Mouse (Mus musculus): ENCODE measurements around the gene Ifi44. TPM values are rescaled to one million over a fixed set of nuclear protein-coding genes. Genes with fewer than 3 reads are reported as not detected.

Ifi44 gene
- 0.36 and 0.92 TPM in 2 replicates for polyA plus RNA-seq (2014; fragmentation: Nextera tagmentation; extraction: Ambion mirVana)

- Histone ChIP-seq H3K4me3 (ENCODE audit: low read depth, low read length) (no peak within 1 kb of the TSS), H3K27ac (ENCODE audit: low read depth) (no peak within 1 kb of the TSS), H3K9ac (no peak within 1 kb of the TSS; the same call in 1 of the 2 replicates), H3K36me3 (ENCODE audit: insufficient read depth) (no peaks in the 10 kb centered on the region), H3K9me3 (ENCODE audit: low read depth, low read length) (no peaks in the 10 kb centered on the region), H3K4me2 (peak within 1 kb of the TSS; percentile 33), H3K27me3 (ENCODE audit: insufficient read depth, low read length) (no peaks in the 10 kb centered on the region), H3K4me1 (ENCODE audit: insufficient read depth) (no peaks in the 10 kb centered on the region)
- TF ChIP-seq CTCF (IDR thresholded peaks at IDR 0.05; ENCODE audit: low read depth), result no peak
- no peak for ATAC-seq (ENCODE audit: insufficient read depth)
- DNase-seq, result peak; percentile 80
- 31% methylated on average over 7 of the region's 7 CpGs for WGBS
These were observed at the start of gene Ifi44 for GRCm38 (mm10) chr3:151749737-151750136. Gene Ifi44 (minus strand): TSS chr3:151749960.

- ATAC-seq (ENCODE audit: insufficient read depth) (no peak), DNase-seq (no peak)
- WGBS, result 76% methylated on average over 8 of the region's 8 CpGs
- Histone ChIP-seq H3K9ac (no peak overlapping the region), H3K9me3 (ENCODE audit: low read depth, low read length) (no peaks in the 10 kb centered on the region), H3K36me3 (ENCODE audit: insufficient read depth) (no peaks in the 10 kb centered on the region), H3K27me3 (ENCODE audit: insufficient read depth, low read length) (no peaks in the 10 kb centered on the region), H3K27ac (ENCODE audit: low read depth) (no peak overlapping the region), H3K4me2 (no peak overlapping the region), H3K4me1 (ENCODE audit: insufficient read depth) (no peaks in the 10 kb centered on the region), H3K4me3 (ENCODE audit: low read depth, low read length) (no peak overlapping the region)
- TF ChIP-seq CTCF (IDR thresholded peaks at IDR 0.05; ENCODE audit: low read depth), result no peak
These were observed 38.9 kb upstream of the Ifi44 start for GRCm38 (mm10) chr3:151788622-151789021.

GRCm38 (mm10) chr3:151775089-151775488 lies 25.3 kb upstream of the Ifi44 start:
- DNase-seq (peak; percentile 68), ATAC-seq (ENCODE audit: insufficient read depth) (no peak)

GRCm38 (mm10) chr3:151771074-151771473 lies 21.3 kb upstream of the Ifi44 start:
- no peaks in the 10 kb centered on the region for H3K9me3 ChIP-seq (ENCODE audit: low read depth, low read length)
- peak; percentile 66; the same call in 1 of the 2 replicates for ATAC-seq (ENCODE audit: insufficient read depth)
- no peak overlapping the region for H3K9ac ChIP-seq
- H3K4me1 ChIP-seq (ENCODE audit: insufficient read depth), result no peaks in the 10 kb centered on the region
- H3K27ac ChIP-seq (ENCODE audit: low read depth), result no peak overlapping the region
- no peak overlapping the region for H3K4me2 ChIP-seq
- no peak overlapping the region for H3K4me3 ChIP-seq (ENCODE audit: low read depth, low read length)
- 47% methylated on average over 3 of the region's 3 CpGs for WGBS
- no peaks in the 10 kb centered on the region for H3K36me3 ChIP-seq (ENCODE audit: insufficient read depth)
- peak; percentile 81 for TF ChIP-seq CTCF (IDR thresholded peaks at IDR 0.05; ENCODE audit: low read depth)
- peak; percentile 83 for DNase-seq
- no peaks in the 10 kb centered on the region for H3K27me3 ChIP-seq (ENCODE audit: insufficient read depth, low read length)

More at GRCm38 (mm10) chr3:151775089-151775488, 25.3 kb upstream of the Ifi44 start:
- Histone ChIP-seq H3K9me3 (ENCODE audit: low read depth, low read length) (no peaks in the 10 kb centered on the region), H3K4me2 (no peak overlapping the region), H3K4me3 (ENCODE audit: low read depth, low read length) (no peak overlapping the region), H3K9ac (no peak overlapping the region), H3K4me1 (ENCODE audit: insufficient read depth) (no peaks in the 10 kb centered on the region), H3K36me3 (ENCODE audit: insufficient read depth) (no peaks in the 10 kb centered on the region), H3K27me3 (ENCODE audit: insufficient read depth, low read length) (no peaks in the 10 kb centered on the region), H3K27ac (ENCODE audit: low read depth) (no peak overlapping the region)
- peak; percentile 79 for TF ChIP-seq CTCF (IDR thresholded peaks at IDR 0.05; ENCODE audit: low read depth)
- WGBS, result 65% methylated on average over 4 of the region's 4 CpGs

GRCm38 (mm10) chr3:151748514-151748913 lies 1.2 kb downstream of the Ifi44 start:
- H3K4me3 ChIP-seq (ENCODE audit: low read depth, low read length), result no peak overlapping the region
- no peak overlapping the region for H3K9ac ChIP-seq
- H3K4me1 ChIP-seq (ENCODE audit: insufficient read depth), result no peaks in the 10 kb centered on the region
- H3K27ac ChIP-seq (ENCODE audit: low read depth), result no peak overlapping the region
- ATAC-seq (ENCODE audit: insufficient read depth), result no peak
- no peaks in the 10 kb centered on the region for H3K27me3 ChIP-seq (ENCODE audit: insufficient read depth, low read length)
- WGBS, result 91% methylated on average over 1 of the region's 1 CpGs
- no peak for TF ChIP-seq CTCF (IDR thresholded peaks at IDR 0.05; ENCODE audit: low read depth)
- no peak for DNase-seq
- H3K9me3 ChIP-seq (ENCODE audit: low read depth, low read length), result no peaks in the 10 kb centered on the region
- H3K36me3 ChIP-seq (ENCODE audit: insufficient read depth), result no peaks in the 10 kb centered on the region
- H3K4me2 ChIP-seq, result no peak overlapping the region

GRCm38 (mm10) chr3:151746058-151746457 lies 3.7 kb downstream of the Ifi44 start:
- 88% methylated on average over 8 of the region's 8 CpGs for WGBS
- Histone ChIP-seq H3K36me3 (ENCODE audit: insufficient read depth) (no peaks in the 10 kb centered on the region), H3K27ac (ENCODE audit: low read depth) (no peak overlapping the region), H3K4me1 (ENCODE audit: insufficient read depth) (no peaks in the 10 kb centered on the region), H3K9ac (no peak overlapping the region), H3K9me3 (ENCODE audit: low read depth, low read length) (no peaks in the 10 kb centered on the region), H3K4me3 (ENCODE audit: low read depth, low read length) (no peak overlapping the region), H3K4me2 (no peak overlapping the region), H3K27me3 (ENCODE audit: insufficient read depth, low read length) (no peaks in the 10 kb centered on the region)
- DNase-seq, result no peak
- ATAC-seq (ENCODE audit: insufficient read depth), result no peak
- TF ChIP-seq CTCF (IDR thresholded peaks at IDR 0.05; ENCODE audit: low read depth), result no peak

GRCm38 (mm10) chr3:151742223-151742622 lies 7.5 kb downstream of the Ifi44 start:
- Histone ChIP-seq H3K4me2 (no peak overlapping the region), H3K27me3 (ENCODE audit: insufficient read depth, low read length) (no peaks in the 10 kb centered on the region), H3K9me3 (ENCODE audit: low read depth, low read length) (no peaks in the 10 kb centered on the region), H3K4me3 (ENCODE audit: low read depth, low read length) (no peak overlapping the region), H3K4me1 (ENCODE audit: insufficient read depth) (no peaks in the 10 kb centered on the region), H3K36me3 (ENCODE audit: insufficient read depth) (no peaks in the 10 kb centered on the region), H3K27ac (ENCODE audit: low read depth) (no peak overlapping the region), H3K9ac (no peak overlapping the region)
- no peak for TF ChIP-seq CTCF (IDR thresholded peaks at IDR 0.05; ENCODE audit: low read depth)
- 59% methylated on average over 1 of the region's 1 CpGs for WGBS
- no peak for DNase-seq
- no peak for ATAC-seq (ENCODE audit: insufficient read depth)

- TF ChIP-seq CTCF (IDR thresholded peaks at IDR 0.05; ENCODE audit: low read depth), result peak; percentile 71
These were observed 33.5 kb downstream of the Ifi44 start for GRCm38 (mm10) chr3:151716246-151716645.

More at GRCm38 (mm10) chr3:151716246-151716645, 33.5 kb downstream of the Ifi44 start:
- 20% methylated on average over 1 of the region's 1 CpGs for WGBS
- no peak overlapping the region for H3K27ac ChIP-seq (ENCODE audit: low read depth)
- H3K27me3 ChIP-seq (ENCODE audit: insufficient read depth, low read length), result no peaks in the 10 kb centered on the region
- H3K9ac ChIP-seq, result no peak overlapping the region
- no peaks in the 10 kb centered on the region for H3K36me3 ChIP-seq (ENCODE audit: insufficient read depth)
- DNase-seq, result peak; percentile 87
- no peaks in the 10 kb centered on the region for H3K9me3 ChIP-seq (ENCODE audit: low read depth, low read length)
- H3K4me2 ChIP-seq, result no peak overlapping the region
- H3K4me1 ChIP-seq (ENCODE audit: insufficient read depth), result no peaks in the 10 kb centered on the region
- H3K4me3 ChIP-seq (ENCODE audit: low read depth, low read length), result no peak overlapping the region
- ATAC-seq (ENCODE audit: insufficient read depth), result peak; percentile 44; the same call in 1 of the 2 replicates

All from lung, embryonic 14.5 days (tissue).